Mouse (Mus musculus) megakaryocyte, embryonic 14.5 days (primary cell): ENCODE measurements at regions not wholly inside any gene's neighbourhood (a gene's known extent, or its start where the extent isn't known, plus 50 kb on each side); places are given as distances from the start of the nearest gene placed in this dataset.

Source experiments
- FLI1 ChIP-seq: IDR thresholded peaks from 2 replicates; pipeline ENCODE4 v1.6.1; 2012; ENCODE audit warnings: low read length, inconsistent platforms, mixed read lengths
- GATA1 ChIP-seq: IDR thresholded peaks from 3 replicates; pipeline ENCODE4 v1.6.1; 2012; ENCODE audit warnings: mixed read lengths, low read length, inconsistent platforms, borderline replicate concordance

GRCm38 (mm10) chr14:25128160-25128547 is 330.8 kb upstream of the Zmiz1 start:
- TF ChIP-seq GATA1 (no peak), FLI1 (no peak)
